Mouse (Mus musculus) intestine, embryonic 14.5 days (tissue): ENCODE data around the gene Pdzd2. TPM values are rescaled to one million over a fixed set of nuclear protein-coding genes. Genes with fewer than 3 reads are reported as not detected.
A peak's percentile ranks its signal among the peaks of the same experiment; 100 is the strongest.

Experiments
- ATAC-seq: fragments of 200-750 bp; cut with Nextera tagmentation; replicated peaks from 2 replicates; pipeline ENCODE4 v1.8.0; 2017; ENCODE audit warnings: low read depth, moderate number of reproducible peaks, moderate TSS enrichment, moderate library complexity; ENCODE audit not compliant: low FRiP score, low TSS enrichment
- DNase-seq: peaks from one replicate; pipeline ENCODE4 v3.0.0-alpha.2; 2018; ENCODE audit warnings: low spot score
- H3K27ac ChIP-seq: fragments of 300-500 bp; sonication (generic); 2 replicates; pipeline ENCODE4 v1.5.1; 2014; ENCODE audit warnings: low read depth, mild to moderate bottlenecking, control low read depth
- H3K27me3 ChIP-seq: fragments of 300-500 bp; sonication (generic); replicated peaks from 2 replicates; pipeline ENCODE4 v1.6.1; 2014; ENCODE audit warnings: low read length, control low read depth; ENCODE audit not compliant: control insufficient read depth, insufficient read depth
- H3K36me3 ChIP-seq: fragments of 300-500 bp; sonication (generic); 2 replicates; pipeline ENCODE4 v1.6.1; 2014; ENCODE audit warnings: low read length, control low read depth; ENCODE audit not compliant: control insufficient read depth, insufficient read depth
- H3K4me1 ChIP-seq: fragments of 300-500 bp; sonication (generic); replicated peaks from 2 replicates; pipeline ENCODE4 v1.6.1; 2014; ENCODE audit warnings: low read length, control low read depth, mixed read lengths; ENCODE audit not compliant: control insufficient read depth, insufficient read depth
- H3K4me2 ChIP-seq: fragments of 300-500 bp; sonication (generic); 2 replicates; pipeline ENCODE4 v1.6.1; 2014; ENCODE audit warnings: low read length
- H3K4me3 ChIP-seq: fragments of 300-500 bp; sonication (generic); 2 replicates; pipeline ENCODE4 v1.5.1; 2014; ENCODE audit warnings: low read depth, low read length, control low read depth, mixed read lengths
- H3K9ac ChIP-seq: fragments of 300-500 bp; sonication (generic); 2 replicates; pipeline ENCODE4 v1.6.1; 2014; ENCODE audit warnings: mild to moderate bottlenecking, low read length
- H3K9me3 ChIP-seq: fragments of 300-500 bp; sonication (generic); 2 replicates; pipeline ENCODE4 v1.6.1; 2016; ENCODE audit warnings: low read length, control low read depth; ENCODE audit not compliant: control insufficient read depth
- WGBS: fragments of 180-500 bp; shearing (Covaris S2); extraction: QIAGEN DNeasy Blood & Tissue Kit; methylation state at CpG from one replicate; pipeline ENCODE4 v1.1.7; 2014; 5-methylcytosine and 5-hydroxymethylcytosine counted together
- polyA plus RNA-seq: library from polyadenylated mRNA; unstranded; fragments of >200 nt; fragmentation: Nextera tagmentation; extraction: Ambion mirVana; gene quantifications from 2 replicates; pipeline ENCODE4 v1.2.1, GENCODE M21; 2014

Pdzd2 gene
- polyA plus RNA-seq, 1 experiment from 2014 or later, result 16.2 TPM

DNA sequence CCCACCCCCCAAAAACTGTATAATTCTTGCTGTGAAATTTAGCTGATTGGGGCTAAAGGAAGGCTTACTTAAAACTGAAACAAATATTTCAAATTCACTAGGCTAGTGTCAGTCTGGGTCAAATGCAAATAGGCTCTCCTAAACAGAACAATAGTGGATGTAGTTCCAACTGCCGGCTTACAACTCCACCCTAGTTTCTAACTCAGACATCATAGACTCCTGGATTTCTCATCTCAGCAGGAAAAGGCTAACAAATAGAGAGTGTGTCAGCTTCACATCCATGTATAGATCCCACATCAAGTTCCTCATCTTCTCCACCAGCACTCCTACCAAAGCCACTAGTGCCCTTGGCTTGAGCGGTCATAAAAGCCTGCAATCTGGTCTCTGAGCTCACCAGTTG is 290.4 kb downstream of the Pdzd2 start:
- no peaks in the 10 kb centered on the region for H3K4me1 ChIP-seq
- H3K27ac ChIP-seq, result no peak overlapping the region
- ATAC-seq (no peak), DNase-seq (no peak)
- H3K9ac ChIP-seq, result no peak overlapping the region
- H3K4me3 ChIP-seq, result no peak overlapping the region
- no peak overlapping the region for H3K4me2 ChIP-seq
- H3K36me3 ChIP-seq, result no peaks in the 10 kb centered on the region
- no peaks in the 10 kb centered on the region for H3K9me3 ChIP-seq
- WGBS, result 81% methylated on average over 2 of the region's 2 CpGs
- H3K27me3 ChIP-seq, result no peaks in the 10 kb centered on the region

DNA sequence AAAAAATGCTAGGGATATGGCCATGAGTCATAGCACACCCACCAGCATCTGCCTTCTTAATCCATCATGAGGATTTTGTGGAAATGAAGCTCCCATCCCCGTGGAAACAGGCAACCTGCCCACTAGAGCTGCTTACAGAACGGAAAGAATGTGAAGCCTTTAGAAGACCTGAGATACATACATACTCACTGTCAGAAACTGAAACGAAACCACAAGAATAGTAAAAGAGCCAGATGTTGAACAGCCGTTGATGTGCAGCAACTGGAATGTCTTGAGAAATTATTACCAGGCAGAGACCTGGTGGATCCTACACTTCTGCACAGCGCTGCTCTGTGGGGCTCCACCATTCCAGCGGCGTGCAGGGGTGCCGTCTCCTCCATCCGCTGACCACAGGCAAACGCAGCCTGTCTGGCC is 292.7 kb downstream of the Pdzd2 start:
- no peak overlapping the region for H3K4me3 ChIP-seq
- peak overlapping the region; percentile 26 for H3K4me2 ChIP-seq
- H3K9me3 ChIP-seq, result no peaks in the 10 kb centered on the region
- H3K36me3 ChIP-seq, result no peaks in the 10 kb centered on the region
- peak; percentile 87 for ATAC-seq
- H3K9ac ChIP-seq, result no peak overlapping the region
- DNase-seq, result no peak
- H3K27me3 ChIP-seq, result no peaks in the 10 kb centered on the region
- WGBS, result 52% methylated on average over 10 of the region's 10 CpGs
- peak overlapping the region; percentile 57 for H3K27ac ChIP-seq
- no peaks in the 10 kb centered on the region for H3K4me1 ChIP-seq

DNA sequence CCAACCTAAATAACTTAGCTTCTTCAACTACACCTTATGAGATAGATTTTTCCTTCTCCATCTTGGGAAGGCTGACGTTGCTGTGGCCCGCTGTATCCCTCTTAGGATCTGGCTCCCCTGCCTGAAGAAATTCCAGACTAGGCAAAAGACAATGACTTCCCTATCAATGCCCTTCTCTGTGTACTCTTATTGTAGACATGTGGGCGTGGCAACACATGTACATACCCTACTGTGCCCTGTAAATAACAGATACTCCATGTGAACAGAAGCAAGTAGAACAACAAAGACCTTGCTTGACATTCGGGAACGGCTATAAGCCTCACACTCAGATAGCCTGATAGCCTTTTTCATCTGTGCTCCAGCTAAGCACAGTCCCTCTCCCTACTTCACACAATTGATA is 295.2 kb downstream of the Pdzd2 start:
- no peaks in the 10 kb centered on the region for H3K9me3 ChIP-seq
- ATAC-seq, result no peak

DNA sequence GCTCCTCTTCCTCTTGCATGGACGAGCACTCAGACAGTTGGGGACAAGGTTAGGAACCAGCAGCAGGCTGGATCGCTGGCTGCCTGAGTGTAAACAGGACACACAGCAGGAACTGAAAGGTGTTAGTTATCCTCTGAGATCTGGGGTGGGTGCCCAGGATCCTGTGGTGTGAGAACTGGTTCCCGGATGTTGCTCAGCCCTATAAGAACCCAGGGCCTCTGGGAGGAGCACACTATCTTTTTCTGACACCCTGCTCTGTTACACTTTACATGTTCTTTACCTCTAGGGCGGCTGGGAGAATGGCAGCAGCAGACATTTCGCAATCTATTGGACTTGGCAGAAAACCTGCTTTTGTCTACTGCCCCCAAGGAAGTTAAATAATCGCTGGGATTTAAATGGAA is 300.4 kb downstream of the Pdzd2 start:
- no peak for ATAC-seq

More for the DNA sequence above, 295.2 kb downstream of the Pdzd2 start:
- Histone ChIP-seq H3K4me3 (no peak overlapping the region), H3K27me3 (no peaks in the 10 kb centered on the region), H3K36me3 (no peaks in the 10 kb centered on the region), H3K27ac (no peak overlapping the region), H3K4me2 (no peak overlapping the region), H3K4me1 (no peaks in the 10 kb centered on the region), H3K9ac (no peak overlapping the region)
- no peak for DNase-seq
- WGBS, result 77% methylated on average over 5 of the region's 5 CpGs

DNA sequence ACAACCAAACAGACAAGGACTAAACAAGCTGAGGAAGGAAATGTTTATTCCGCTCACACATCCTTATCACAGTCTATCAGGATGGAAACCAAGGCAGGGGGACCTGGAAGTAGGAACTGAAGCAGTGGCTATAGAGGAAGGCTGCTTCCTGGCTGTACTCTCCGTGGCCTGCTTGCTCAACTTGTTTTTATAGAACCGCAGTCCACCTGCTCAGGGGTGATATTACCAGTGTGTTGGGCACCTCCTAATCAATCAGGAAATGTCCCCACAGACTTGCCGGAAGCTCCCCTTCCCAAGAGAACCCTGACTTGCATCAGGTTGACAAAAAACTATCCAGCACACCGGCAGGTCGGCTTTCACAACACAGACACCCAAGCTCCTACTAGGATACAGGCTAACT is 301.0 kb downstream of the Pdzd2 start:
- Histone ChIP-seq H3K9ac (no peak overlapping the region), H3K36me3 (no peaks in the 10 kb centered on the region), H3K27me3 (no peaks in the 10 kb centered on the region), H3K4me1 (peaks cover 16% of the 10 kb centered on the region), H3K4me2 (no peak overlapping the region), H3K9me3 (no peaks in the 10 kb centered on the region), H3K27ac (no peak overlapping the region), H3K4me3 (no peak overlapping the region)
- ATAC-seq, result no peak
- no peak for DNase-seq
- 72% methylated on average over 6 of the region's 6 CpGs for WGBS

More for the DNA sequence above, 300.4 kb downstream of the Pdzd2 start:
- WGBS, result 49% methylated on average over 6 of the region's 6 CpGs
- H3K27ac ChIP-seq, result no peak overlapping the region
- H3K4me2 ChIP-seq, result no peak overlapping the region
- no peaks in the 10 kb centered on the region for H3K27me3 ChIP-seq
- H3K4me3 ChIP-seq, result no peak overlapping the region
- peaks cover 10% of the 10 kb centered on the region for H3K4me1 ChIP-seq
- no peaks in the 10 kb centered on the region for H3K36me3 ChIP-seq
- no peak for DNase-seq
- H3K9me3 ChIP-seq, result no peaks in the 10 kb centered on the region
- H3K9ac ChIP-seq, result no peak overlapping the region

DNA sequence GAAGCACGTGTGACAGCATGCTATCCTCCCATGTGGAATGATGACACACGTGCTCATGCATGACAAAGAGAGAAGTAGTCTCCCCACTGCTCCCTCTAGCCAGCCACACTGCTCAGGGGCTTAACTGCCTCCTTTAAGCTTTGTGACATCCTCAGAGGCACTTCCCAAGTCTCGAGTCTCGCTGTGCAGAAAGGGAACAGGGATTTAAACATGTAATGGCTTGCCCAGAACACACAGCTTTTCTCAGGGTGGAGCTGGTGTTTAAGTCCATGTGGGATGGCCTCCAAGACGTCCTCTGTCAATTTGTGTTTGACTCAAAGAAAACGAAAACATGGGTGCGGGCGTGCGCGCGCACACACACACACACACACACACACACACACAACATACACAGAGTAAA is 301.6 kb downstream of the Pdzd2 start:
- no peaks in the 10 kb centered on the region for H3K27me3 ChIP-seq
- DNase-seq (no peak), ATAC-seq (no peak)
- H3K4me3 ChIP-seq, result no peak overlapping the region
- no peak overlapping the region for H3K4me2 ChIP-seq
- no peaks in the 10 kb centered on the region for H3K36me3 ChIP-seq
- 84% methylated on average over 11 of the region's 11 CpGs for WGBS
- H3K4me1 ChIP-seq, result peaks cover 16% of the 10 kb centered on the region
- no peak overlapping the region for H3K9ac ChIP-seq
- H3K9me3 ChIP-seq, result no peaks in the 10 kb centered on the region
- H3K27ac ChIP-seq, result no peak overlapping the region

DNA sequence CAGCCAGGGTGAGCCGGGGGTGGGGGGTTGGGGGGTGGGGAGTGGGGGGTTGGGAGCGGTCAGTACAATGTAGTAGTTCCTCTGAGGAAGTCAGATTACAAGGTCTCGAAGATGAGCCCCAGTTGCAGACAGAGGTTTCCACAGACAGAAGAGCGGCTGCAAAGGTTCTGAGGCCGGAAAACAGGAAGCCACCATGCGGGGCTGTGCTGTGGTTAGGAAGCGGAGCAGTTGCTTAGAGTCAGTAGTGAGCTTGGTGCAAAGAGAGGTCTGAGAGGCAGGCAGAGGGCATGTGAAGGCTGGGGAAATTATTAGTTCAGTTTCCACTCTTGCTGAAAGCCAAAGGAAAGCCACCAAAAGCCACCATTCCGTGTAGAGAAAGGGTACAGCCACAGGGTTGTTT is 303.8 kb downstream of the Pdzd2 start:
- no peak overlapping the region for H3K4me2 ChIP-seq
- no peak overlapping the region for H3K27ac ChIP-seq
- H3K4me1 ChIP-seq, result peaks cover 16% of the 10 kb centered on the region
- ATAC-seq, result no peak
- 76% methylated on average over 8 of the region's 8 CpGs for WGBS
- H3K4me3 ChIP-seq, result no peak overlapping the region
- DNase-seq, result no peak
- no peaks in the 10 kb centered on the region for H3K36me3 ChIP-seq
- H3K9ac ChIP-seq, result no peak overlapping the region
- no peaks in the 10 kb centered on the region for H3K9me3 ChIP-seq
- no peaks in the 10 kb centered on the region for H3K27me3 ChIP-seq

DNA sequence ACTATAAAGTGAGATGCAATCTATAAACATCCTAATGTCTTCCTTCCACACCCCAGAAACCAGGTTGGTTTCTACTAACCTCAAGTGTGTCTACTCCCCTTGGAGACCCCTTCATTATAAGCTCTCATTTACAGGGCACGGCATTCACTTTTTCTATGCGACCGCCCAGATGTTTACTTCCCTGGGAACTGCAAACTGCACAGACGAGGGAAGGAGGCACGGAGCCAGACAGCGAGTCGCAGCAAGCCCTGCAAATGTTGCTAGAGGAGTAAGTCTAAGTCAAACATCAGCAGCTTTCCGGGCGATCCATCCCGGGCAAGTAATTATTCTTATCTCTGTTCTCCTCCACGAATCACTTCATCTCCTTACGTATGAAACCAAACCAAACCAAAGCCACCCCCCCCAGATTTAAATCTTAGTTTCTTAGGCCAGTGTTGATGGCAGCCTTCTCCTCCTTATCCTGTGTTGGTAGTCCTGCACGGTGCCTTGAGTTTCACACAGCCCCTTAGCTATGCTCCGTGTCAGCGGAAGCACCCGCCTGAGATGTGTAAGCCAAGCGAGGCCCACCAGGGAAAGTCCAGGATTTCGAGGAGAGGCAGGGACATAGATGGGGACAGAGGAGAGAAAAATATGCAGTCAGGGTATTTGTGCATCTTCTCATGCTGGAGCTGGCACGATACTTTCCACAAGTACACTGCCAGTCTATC is 305.7 kb downstream of the Pdzd2 start:
- DNase-seq, result no peak
- peak overlapping the region; percentile 44; the same call in 1 of the 2 replicates for H3K27ac ChIP-seq

DNA sequence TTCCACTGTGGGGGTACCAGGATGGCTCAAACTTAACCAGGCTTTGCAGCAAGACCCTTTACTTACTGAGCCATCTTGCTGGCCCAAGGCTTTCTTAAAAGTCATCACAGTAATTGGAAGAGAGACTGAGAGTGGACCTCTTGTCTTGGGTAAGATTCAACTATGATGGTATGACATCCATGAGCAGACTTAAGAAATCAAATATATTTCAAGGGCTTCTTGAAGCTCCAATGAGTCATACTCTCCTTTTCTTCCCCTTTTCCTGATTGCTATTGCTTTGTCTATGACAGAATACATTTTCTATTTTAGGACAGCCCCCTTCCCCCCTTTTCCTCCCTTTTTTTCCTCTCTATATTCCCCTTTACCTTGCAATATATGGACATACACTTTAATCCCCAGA is 306.8 kb downstream of the Pdzd2 start:
- no peak overlapping the region for H3K4me3 ChIP-seq
- H3K27ac ChIP-seq, result no peak overlapping the region
- no peaks in the 10 kb centered on the region for H3K9me3 ChIP-seq
- H3K4me2 ChIP-seq, result no peak overlapping the region
- peaks cover 16% of the 10 kb centered on the region for H3K4me1 ChIP-seq
- H3K36me3 ChIP-seq, result no peaks in the 10 kb centered on the region
- DNase-seq (no peak), ATAC-seq (no peak)
- no peak overlapping the region for H3K9ac ChIP-seq
- no peaks in the 10 kb centered on the region for H3K27me3 ChIP-seq

More for the DNA sequence above, 305.7 kb downstream of the Pdzd2 start:
- Histone ChIP-seq H3K4me2 (peak overlapping the region; percentile 1), H3K4me3 (no peak overlapping the region), H3K4me1 (peaks cover 16% of the 10 kb centered on the region), H3K9me3 (no peaks in the 10 kb centered on the region), H3K27me3 (no peaks in the 10 kb centered on the region), H3K36me3 (no peaks in the 10 kb centered on the region), H3K9ac (no peak overlapping the region)
- no peak for ATAC-seq
- WGBS, result 23% methylated on average over 19 of the region's 19 CpGs
